Mouse (Mus musculus) spleen, adult 18-20 months (tissue): ENCODE data around the gene Tbc1d8.

Experiments used
- DNase-seq, 2 experiments: peaks; one replicate each; pipeline ENCODE4 v3.0.0; 2022; ENCODE audit warnings: mixed read lengths in 2 of 2

The Tbc1d8 gene

DNA sequence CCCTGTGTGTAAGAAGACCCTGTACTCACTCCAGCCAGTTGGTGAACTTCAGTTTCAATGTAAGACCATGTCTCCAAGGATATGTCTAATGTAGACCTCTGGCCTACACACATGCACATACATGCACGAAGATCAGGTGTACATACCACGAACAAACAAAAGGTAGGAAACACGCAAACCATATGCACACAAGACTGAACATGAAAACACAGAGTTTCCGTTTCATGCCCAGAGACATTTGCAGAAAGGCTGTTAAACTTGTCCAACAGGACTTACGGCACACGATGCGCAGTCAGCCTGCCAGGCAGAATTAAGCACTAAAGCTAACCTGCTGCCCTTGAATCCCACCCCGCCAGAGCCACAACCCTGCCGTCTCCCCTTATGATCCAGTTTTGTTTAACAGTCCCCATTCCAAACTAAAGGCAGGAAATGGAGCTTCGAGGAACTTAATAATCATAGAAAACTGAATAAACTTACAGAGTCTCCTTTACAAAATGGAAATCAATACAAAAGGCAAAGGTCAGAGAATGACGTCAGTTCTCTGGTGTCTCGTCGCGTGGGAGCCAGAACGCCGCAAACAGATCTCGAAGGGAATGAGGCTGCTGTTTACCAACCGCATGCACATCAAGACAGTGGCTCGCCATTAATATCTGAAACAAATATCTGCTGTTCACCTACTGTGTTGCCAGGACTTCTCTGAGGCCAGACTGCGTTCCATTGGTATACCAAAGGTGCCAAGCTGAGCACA lies 33.1 kb downstream of the Tbc1d8 start:
- DNase-seq: no peak

DNA sequence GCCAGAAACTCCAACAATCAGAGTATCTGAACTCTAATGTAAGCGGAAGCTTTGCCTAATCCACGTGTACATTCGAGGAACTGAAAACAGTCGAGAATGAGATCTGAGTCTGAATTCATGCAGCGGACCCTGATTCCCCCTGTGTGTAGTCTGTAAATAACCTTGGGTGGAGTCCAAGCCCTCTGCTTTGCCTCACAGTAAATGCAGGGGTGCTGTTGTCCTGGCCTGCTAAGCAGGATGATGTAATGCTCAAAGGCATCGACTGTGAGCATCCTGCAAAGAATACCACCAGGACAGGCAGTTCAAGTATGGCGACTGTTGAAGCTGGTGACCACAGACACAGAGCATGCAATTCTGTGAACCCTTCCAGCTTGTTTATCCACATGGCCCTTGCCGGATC lies 34.8 kb downstream of the Tbc1d8 start:
- no peak for DNase-seq

DNA sequence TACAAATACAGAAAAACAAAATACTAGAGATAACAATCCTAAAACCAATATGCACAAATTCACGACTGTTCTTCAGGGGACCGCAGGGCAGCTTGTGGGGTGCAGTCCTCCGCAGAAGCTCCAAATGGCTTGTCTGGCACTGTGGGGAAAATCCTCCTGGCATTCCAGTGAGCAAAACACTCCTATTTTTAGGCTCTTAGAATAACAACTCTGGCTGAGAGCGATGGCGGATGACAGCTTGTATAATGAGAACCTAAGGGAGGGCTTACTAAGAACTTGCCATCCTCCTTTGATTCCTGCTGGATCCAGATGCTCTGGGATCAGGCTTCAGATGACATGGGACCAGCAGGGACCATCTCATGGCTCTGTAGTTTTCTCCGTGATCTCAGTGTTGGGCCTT lies 36.9 kb downstream of the Tbc1d8 start:
- no peak for DNase-seq

DNA sequence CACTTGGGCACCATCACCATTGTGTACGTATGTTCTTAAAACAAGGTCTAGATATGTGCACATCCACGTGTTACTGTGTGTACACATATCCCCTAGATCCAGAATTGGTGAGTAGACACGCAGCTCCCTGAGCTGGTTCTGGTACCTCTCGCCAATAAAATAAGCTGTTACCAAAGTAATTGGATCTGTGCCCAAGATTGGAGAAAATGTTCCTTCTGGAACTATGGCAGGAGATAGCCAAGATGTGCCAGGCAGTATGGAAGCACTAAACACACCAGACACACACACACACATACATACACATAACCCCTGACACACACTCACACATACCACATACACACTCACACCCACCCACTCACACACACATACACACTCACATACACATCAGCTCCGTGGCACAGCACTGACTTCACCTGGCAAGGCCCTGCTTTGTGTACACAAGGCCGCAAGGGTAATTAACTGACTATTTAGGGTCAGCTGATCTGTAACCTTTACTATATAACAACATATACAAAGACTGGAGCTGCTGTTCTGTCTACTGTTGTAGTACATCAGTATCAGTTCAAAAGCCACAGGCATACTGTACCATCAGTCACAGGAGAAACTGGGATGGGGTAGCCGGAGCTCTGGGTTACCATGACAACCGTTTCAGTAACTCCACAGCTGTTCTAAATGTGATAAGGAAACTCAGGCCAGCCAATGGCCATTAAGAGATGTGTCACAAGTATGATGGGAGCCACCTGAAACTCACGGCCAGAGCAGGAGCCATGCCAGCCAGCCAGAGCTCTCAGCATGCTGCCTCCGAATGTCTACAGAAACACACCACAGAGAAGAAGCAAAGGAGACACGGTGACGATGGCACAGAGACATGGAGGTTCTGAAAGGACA lies 38.6 kb downstream of the Tbc1d8 start:
- no peak for DNase-seq

DNA sequence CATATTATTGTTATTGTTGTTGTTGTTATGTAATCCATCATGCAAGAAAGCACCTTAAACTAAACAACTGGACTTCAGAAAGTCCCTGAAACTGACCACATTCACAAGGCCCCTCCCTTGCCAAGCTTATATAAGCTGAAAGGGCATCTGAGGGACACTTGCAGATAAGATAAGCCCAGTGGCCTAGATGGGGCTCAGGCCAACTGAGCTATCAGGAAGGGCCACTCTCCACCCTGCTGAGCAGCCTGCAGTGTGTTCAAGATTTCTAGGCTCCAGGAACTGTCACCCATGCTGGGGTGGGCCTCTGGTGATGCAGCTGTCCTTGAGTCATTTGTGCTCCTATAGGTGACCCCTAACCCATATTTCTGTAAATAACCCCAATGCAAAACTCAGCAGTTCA lies 39.9 kb downstream of the Tbc1d8 start:
- no peak for DNase-seq

DNA sequence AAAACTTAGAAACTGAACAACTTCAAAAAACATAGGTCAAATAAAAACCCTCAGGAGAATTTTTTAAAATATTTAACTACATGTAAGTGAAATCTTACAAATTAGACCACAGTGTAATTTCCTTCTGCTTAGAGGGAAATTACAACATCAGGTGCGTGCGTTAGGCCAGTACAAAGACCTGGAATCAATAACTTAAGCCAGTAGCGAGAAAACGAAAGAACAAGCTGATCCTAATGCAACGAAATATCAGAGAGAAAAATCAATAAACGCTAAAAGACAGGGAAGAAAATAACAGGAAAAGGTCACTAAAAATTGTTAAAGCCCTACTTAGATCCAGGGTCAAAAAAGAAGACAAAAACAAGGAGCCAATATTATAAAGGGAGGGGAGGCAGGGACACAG lies 44.3 kb downstream of the Tbc1d8 start:
- DNase-seq: no peak

DNA sequence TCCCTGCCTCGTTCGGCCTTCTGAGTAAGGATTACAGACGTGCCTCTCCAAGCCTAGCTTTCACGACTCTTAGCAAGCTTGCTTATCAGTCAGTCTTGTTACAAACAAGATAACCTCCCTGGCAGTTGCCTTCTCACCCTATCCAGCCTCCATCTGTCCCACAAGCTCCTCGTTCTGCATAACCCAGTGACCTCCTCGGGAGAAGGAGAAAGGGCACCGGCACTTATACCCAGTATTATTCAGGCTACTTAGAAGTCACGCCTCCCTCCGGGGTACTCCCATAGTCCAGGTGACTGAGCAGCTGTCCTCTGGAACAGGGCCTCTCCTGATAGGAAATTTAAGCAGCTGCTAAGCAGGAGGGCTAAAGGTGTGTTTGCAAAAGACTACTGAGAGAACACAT lies 48.5 kb downstream of the Tbc1d8 start:
- no peak for DNase-seq

DNA sequence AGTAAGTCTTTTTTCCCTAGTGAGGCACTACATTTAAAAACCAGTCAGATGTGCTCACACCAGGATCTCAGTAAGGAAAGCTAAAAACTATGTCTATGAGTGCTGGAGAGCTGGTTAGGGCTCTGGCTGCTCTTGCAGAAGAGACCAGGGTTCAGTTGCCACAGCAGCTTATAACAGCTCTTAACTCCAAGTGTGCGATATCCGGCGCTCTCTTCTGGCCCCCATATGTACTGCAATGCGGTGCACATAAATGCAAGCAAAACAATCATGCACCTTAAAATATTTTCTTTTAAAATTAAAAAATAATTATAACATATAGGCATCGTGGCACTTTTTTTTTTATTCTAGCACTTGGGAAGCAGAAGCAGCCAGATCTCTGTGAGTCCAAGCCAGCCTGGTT lies 49.5 kb downstream of the Tbc1d8 start:
- DNase-seq: no peak

DNA sequence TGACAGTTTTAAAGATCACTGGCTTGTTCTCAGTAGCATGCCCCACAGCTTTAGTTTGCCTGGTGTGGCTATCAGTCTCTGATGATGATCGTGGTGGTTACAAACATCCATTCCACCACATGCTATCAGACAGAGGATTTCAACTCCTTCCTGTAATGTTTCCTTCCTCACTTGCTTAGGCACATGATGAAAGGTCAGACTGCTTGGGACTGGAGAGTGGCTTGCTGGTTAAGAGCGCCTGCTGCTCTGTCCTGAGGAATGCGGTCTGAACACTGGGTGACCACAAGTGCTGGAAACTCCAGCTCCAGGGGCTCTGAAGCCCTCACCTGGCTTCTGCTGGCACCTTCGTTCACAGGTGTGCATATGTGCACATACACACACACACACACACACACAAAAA lies 50.3 kb downstream of the Tbc1d8 start:
- no peak for DNase-seq

DNA sequence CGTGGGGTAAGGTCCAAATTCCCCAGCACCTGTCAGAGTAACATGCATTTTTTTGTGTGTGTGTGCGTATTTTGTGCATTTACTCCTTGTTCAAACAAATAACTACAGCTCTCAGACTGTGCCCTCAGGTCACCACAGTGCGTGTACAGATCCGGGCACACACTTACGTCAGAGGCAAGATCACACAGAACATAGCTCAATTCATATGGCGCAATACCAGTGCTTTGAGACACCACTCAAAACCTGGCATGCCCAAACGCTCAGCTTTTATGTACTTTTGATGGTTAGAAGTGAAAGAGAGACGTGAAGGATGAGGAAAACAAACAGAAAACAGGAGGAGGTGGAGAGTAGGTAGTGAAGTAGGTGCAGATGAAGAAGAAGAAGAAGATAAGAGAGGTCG lies 53.1 kb downstream of the Tbc1d8 start:
- DNase-seq: no peak

DNA sequence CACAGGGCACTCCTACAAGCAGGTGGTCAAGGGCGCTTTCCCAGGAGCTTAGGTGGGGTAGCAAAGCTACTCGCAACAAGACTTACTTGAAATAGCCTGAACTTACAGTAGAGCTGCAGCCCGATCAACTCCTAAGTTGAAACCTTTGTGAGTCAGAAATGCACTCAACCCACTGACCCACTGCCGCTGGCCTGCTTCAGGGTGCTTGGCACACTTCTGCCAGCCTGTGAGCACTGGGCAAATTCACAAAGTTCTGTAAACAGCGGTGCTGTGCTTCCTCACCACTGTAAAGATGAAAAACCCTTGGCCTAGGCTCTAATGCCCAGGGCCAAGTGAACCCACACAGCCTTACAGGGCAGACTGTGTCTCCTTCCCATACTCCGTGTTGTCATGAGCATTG lies 57.6 kb downstream of the Tbc1d8 start:
- no peak for DNase-seq

DNA sequence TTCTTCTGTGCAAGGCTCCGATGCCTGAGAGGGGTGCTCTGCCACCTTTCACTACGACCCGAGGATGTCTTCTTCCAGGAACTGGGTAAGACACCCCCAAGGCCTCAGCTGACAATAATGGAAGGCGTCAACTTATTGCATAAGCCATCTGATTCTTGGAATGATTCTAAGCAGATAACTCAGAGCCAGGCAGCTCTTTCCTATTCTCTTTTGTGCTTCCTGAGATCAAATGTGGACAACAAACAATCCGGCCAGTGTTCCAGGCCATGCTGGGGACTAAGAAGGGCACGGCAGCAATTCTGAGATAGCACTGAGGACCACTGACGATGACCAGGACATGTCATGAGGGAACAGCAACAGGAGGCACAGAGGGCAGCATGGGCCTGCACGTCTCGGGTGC lies 59.7 kb downstream of the Tbc1d8 start:
- no peak for DNase-seq

DNA sequence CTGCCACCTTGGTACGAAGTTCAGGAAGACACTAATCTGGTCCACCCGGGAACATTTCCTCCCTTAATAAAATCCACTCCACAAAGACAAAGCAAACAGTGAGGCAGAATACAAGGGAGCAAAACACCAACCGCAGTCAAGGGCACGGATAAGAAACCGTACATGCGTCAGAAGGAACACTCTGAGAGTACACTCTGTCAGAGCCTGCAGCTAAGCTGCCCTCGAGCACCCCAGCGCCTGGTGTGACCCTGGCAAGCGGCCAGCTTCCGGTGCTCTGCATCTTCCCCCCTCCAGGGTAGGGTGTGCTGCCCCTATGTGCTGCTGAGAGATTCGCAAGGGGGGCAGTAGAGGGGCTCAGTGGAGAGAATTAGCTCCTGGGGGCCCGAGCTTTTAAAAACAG lies 60.7 kb downstream of the Tbc1d8 start:
- DNase-seq: peak; percentile 20 to 27

DNA sequence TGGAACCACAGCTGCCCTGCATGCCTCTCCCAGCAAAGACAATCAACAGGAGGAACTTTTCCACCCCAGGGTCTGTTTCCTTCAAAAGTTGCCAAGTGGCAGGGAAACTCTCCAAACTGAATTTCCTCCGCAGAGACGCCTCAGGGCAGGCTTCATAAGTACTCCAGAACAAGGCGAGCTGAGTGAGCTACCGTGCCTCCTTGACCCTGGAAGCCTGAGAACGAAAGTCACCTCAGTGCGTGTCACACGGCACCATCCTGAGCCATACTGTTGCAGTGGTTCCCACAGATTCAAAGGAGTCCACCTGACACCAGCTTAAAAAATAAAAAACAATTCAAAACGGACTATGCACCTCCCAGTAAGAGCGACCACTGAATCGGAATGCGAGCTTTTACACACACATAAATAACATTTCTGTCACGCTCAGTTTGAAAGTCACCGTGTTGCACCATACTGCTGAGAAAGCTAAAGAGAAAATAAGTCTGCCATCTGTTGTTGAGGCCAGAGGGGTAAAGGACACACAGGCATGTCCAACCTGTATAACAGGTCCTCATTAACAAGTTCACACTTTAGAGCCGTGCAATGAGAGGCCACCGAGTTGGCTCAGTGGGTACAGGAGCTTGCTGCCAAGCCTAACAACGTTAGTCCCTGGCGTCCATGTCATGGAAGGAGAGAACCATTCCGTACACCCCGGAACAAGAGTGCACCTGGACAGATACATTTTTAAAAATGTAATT lies 68.3 kb downstream of the Tbc1d8 start:
- DNase-seq: no peak

DNA sequence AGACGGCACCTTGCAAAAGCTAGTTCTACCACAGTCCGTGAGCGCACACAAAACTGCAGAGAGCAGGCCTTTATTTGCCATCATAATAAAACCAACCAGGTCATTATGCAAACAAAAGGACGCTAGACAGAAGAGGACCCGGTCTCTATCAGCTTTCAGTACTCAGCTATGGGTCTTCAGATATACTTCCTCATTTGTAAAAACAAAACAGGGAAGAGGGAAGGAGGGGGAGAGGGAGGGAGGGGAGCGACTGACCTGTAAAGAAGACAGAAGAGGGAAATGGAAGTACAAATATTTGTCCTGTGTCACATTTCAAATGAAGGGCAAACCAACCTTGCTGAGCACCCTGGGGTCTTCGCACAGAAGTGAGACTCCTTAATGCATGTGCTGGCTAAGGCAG lies 69.9 kb downstream of the Tbc1d8 start:
- no peak for DNase-seq

DNA sequence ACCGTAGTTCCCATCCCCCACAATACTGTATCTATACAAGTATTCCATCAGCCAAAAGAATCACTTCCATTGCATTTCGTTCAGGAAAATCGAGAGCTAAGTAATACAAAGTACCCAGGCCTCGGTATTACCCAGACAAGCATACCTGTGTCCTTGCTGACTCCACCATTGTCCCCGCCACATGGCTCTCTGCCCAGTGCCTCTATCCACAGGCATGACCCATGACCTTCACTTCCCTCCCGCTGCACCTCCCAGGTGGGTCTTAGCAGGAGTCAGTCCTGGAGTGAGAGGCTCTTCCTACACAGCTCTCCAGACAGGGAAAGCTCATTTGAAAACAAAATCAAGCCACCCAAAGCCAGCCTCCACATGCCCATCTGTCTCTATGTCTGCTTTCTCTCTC lies 70.4 kb downstream of the Tbc1d8 start:
- no peak for DNase-seq

DNA sequence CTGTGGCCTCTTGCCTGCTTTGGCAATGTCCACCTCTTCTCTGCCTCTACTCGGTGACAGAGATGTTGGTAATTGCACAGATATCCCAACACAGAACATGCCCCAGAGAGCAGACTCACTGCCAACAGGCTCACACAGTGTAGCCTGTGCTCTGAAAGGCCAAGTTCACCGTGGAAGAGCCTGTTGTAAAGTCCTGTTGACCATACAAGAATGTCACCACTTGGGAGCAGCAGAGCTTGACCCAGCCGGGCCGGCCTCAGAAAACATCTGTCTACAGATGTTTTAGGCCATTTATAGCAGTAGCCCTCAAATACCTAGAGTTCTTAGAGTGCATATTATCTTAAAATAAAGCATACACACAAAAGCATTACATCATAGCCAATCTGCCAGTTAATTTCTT lies 71.4 kb downstream of the Tbc1d8 start:
- no peak for DNase-seq

DNA sequence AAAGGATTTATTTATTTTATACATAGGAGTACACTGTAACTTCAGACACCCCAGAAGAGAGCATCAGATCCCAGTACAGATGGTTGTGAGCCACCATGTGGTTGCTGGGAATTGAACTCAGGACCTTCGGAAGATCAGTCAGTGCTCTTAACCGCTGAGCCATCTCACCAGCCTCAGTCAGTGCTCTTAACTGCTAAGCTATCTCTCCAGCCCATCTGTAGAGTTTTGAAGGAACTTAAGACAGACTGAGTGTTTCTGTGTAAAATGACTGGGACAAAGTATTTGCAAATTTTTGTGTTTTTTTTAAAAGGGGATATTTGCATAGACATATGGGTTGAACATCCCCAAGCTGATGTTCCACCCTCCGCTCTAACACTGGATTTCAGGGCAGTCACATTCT lies 78.4 kb downstream of the Tbc1d8 start:
- DNase-seq: no peak

DNA sequence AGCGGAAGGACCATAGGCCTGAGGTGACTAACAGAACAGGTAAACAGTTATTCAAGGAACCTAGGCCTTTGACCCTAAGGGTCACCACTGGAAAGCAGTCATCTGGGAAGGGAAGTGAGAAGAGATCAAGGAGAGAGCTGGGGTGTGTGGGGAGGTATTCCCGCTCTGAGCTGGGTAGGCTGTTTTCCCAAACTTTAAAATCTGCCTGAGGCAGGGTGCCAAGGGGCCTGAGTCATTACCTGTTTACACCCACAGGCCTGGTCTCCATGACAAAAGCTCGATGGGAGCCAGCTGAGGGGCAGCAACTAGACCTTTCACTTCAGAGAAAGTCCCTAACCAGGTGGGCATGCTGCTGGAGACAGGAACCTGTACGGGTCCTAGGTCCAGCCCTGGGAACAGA lies 79.3 kb downstream of the Tbc1d8 start:
- DNase-seq: no peak

DNA sequence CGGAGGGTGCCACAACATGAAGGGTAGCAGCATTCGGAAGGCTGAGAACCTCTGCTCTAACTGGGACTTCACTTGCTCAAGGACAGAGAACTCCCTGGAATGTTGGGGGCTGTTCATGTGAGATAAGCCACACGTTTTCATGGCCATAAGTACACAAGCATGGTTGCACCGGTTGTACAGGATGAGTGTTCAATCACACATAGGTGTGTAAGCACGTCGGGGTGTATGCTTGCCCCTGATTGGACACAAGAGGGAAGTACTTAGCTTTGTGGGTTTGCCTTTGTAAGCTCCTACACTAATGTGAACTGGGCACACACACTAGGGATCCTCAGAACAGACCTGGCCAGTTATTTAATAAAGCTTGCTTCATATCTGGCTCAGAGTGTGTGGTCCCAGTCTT lies 80.3 kb downstream of the Tbc1d8 start:
- DNase-seq: no peak

DNA sequence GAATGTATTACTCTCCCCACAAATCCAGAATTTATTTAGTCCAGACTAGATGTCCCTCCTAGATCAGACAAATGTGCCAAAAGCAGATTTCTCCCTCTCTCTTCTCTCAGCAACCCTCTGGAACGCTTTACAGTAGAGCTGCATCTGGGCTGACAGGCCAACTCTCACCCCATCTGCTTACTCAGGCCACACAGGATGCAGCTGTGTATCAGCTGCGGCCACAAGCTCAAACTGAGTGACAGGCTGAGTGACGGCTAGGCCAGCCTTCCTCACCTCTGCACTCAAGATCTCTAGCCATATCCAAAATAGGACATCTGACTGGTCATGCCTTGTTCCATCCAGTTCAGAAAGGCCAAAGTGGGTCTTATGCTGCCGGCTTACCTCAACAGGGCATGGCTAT lies 82.2 kb downstream of the Tbc1d8 start:
- no peak for DNase-seq

DNA sequence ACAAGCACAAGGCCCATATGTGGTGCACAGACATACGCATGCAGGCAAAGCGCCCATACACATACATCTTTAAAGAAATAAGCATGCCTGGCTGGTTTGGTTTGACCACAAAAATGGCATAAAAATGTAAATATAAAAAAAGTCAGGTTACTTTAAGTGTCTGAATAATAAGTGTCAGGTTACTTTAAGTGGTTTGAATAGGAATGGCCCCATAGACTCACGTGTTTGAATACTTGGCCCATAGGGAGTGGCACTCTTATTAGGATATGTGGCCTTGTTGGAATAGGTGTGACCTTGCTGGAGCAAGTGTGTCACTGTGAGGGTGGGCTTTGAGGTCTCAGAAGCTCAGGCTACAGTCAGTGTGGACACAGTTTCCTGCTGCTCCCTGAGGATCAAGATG lies 83.9 kb downstream of the Tbc1d8 start:
- DNase-seq: no peak

DNA sequence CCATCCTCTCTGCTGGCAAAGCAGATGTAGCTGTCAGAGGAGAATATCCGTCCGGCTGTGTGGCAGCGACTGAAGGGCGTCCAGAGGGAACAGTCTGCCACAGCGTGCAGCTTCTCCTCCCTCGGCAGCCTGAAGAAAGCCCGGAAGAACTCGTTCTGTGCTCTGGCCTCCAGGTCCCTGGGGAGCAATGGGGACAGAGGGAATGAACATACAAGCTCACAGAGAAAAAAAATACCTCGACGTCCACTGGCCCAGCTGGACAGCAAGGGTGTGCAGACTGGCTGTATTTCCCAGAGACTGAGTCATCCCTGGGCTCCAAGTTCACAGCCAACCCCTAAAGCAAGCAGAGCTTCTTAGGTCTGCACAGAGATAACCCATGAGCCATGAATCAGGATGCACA lies 84.5 kb downstream of the Tbc1d8 start:
- no peak for DNase-seq
